Mouse (Mus musculus) midbrain, embryonic 16.5 days (tissue): ENCODE measurements around the gene Ube2n. TPM values are rescaled to one million over a fixed set of nuclear protein-coding genes. Genes with fewer than 3 reads are reported as not detected.

Source experiments
- ATAC-seq: fragments of 200-750 bp; cut with Nextera tagmentation; 2 replicates; pipeline ENCODE4 v1.8.0; 2017; ENCODE audit warnings: moderate TSS enrichment
- H3K27ac ChIP-seq: fragments of 300-500 bp; sonication (generic); 2 replicates; pipeline ENCODE4 v1.5.1; 2014; ENCODE audit warnings: mild to moderate bottlenecking, low read length, mixed read lengths
- H3K27me3 ChIP-seq: fragments of 300-500 bp; sonication (generic); 2 replicates; pipeline ENCODE4 v1.6.1; 2014; ENCODE audit warnings: low read depth, low read length, mixed read lengths; ENCODE audit not compliant: control insufficient read depth, insufficient read depth
- H3K36me3 ChIP-seq: fragments of 300-500 bp; sonication (generic); 2 replicates; pipeline ENCODE4 v1.6.1; 2014; ENCODE audit warnings: mild to moderate bottlenecking, low read length, moderate library complexity, mixed read lengths; ENCODE audit not compliant: control insufficient read depth, insufficient read depth
- H3K4me1 ChIP-seq: fragments of 300-500 bp; sonication (generic); 2 replicates; pipeline ENCODE4 v1.6.1; 2014; ENCODE audit warnings: mild to moderate bottlenecking, low read length, mixed read lengths; ENCODE audit not compliant: control insufficient read depth, insufficient read depth
- H3K4me2 ChIP-seq: fragments of 300-500 bp; sonication (generic); 2 replicates; pipeline ENCODE4 v1.6.1; 2014; ENCODE audit warnings: mild to moderate bottlenecking, low read length, mixed read lengths
- H3K4me3 ChIP-seq: fragments of 300-500 bp; sonication (generic); 2 replicates; pipeline ENCODE4 v1.5.1; 2014; ENCODE audit warnings: low read depth, mild to moderate bottlenecking, low read length, moderate library complexity, mixed read lengths
- H3K9ac ChIP-seq: fragments of 300-500 bp; sonication (generic); 2 replicates; pipeline ENCODE4 v1.6.1; 2014; ENCODE audit warnings: low read depth, low read length, mixed read lengths
- H3K9me3 ChIP-seq: fragments of 300-500 bp; sonication (generic); replicated peaks from 2 replicates; pipeline ENCODE4 v1.6.1; 2014; ENCODE audit warnings: mild to moderate bottlenecking, low read length, mixed read lengths; ENCODE audit not compliant: control insufficient read depth, poor library complexity, severe bottlenecking
- WGBS: fragments of 180-500 bp; shearing (Covaris S2); extraction: QIAGEN DNeasy Blood & Tissue Kit; methylation state at CpG from one replicate; pipeline ENCODE4 v1.1.7; 2014; 5-methylcytosine and 5-hydroxymethylcytosine counted together
- polyA plus RNA-seq: library from polyadenylated mRNA; unstranded; fragments of >200 nt; fragmentation: Nextera tagmentation; extraction: Ambion mirVana; gene quantifications from 2 replicates; pipeline ENCODE4 v1.2.1, GENCODE M21; 2015

Gene Ube2n
- polyA plus RNA-seq, 1 experiment from 2014 or later = 373 TPM

GRCm38 (mm10) chr10:95559426-95559825 lies 44.5 kb downstream of the Ube2n start:
- no peaks in the 10 kb centered on the region for H3K27me3 ChIP-seq
- no peaks in the 10 kb centered on the region for H3K9me3 ChIP-seq
- 85% methylated on average over 7 of the region's 7 CpGs for WGBS
- H3K27ac ChIP-seq = no peak overlapping the region
- no peak overlapping the region for H3K9ac ChIP-seq
- no peaks in the 10 kb centered on the region for H3K36me3 ChIP-seq
- ATAC-seq = no peak
- H3K4me3 ChIP-seq = no peak overlapping the region
- H3K4me2 ChIP-seq = no peak overlapping the region
- peaks cover 17% of the 10 kb centered on the region for H3K4me1 ChIP-seq

GRCm38 (mm10) chr10:95560394-95560983 lies 45.5 kb downstream of the Ube2n start:
- ATAC-seq = no peak
- Histone ChIP-seq H3K4me2 (no peak overlapping the region; the same call in 1 of the 2 replicates), H3K27ac (no peak overlapping the region), H3K4me1 (peaks cover 19% of the 10 kb centered on the region), H3K9ac (no peak overlapping the region), H3K36me3 (no peaks in the 10 kb centered on the region), H3K4me3 (no peak overlapping the region), H3K9me3 (no peaks in the 10 kb centered on the region), H3K27me3 (no peaks in the 10 kb centered on the region)
- 76% methylated on average over 9 of the region's 9 CpGs for WGBS

GRCm38 (mm10) chr10:95561616-95562015 lies 46.7 kb downstream of the Ube2n start:
- Histone ChIP-seq H3K9ac (no peak overlapping the region), H3K27ac (no peak overlapping the region), H3K27me3 (no peaks in the 10 kb centered on the region), H3K4me1 (peaks cover 19% of the 10 kb centered on the region), H3K9me3 (no peaks in the 10 kb centered on the region), H3K4me2 (peak overlapping the region; percentile 80), H3K4me3 (peak overlapping the region; percentile 66), H3K36me3 (no peaks in the 10 kb centered on the region)
- 42% methylated on average over 7 of the region's 7 CpGs for WGBS
- no peak for ATAC-seq

GRCm38 (mm10) chr10:95562395-95562794 lies 47.5 kb downstream of the Ube2n start:
- H3K27ac ChIP-seq = no peak overlapping the region
- peak overlapping the region; percentile 80 for H3K4me2 ChIP-seq
- H3K36me3 ChIP-seq = no peaks in the 10 kb centered on the region
- H3K4me1 ChIP-seq = peaks cover 19% of the 10 kb centered on the region
- H3K9ac ChIP-seq = peak overlapping the region; percentile 42
- H3K4me3 ChIP-seq = peak overlapping the region; percentile 66
- ATAC-seq = no peak
- H3K9me3 ChIP-seq = no peaks in the 10 kb centered on the region
- WGBS = 6% methylated on average over 8 of the region's 8 CpGs
- H3K27me3 ChIP-seq = no peaks in the 10 kb centered on the region

GRCm38 (mm10) chr10:95562859-95563841 lies 48.2 kb downstream of the Ube2n start:
- no peaks in the 10 kb centered on the region for H3K36me3 ChIP-seq
- peak overlapping the region; percentile 90 for H3K27ac ChIP-seq
- peaks cover 19% of the 10 kb centered on the region for H3K4me1 ChIP-seq
- peak overlapping the region; percentile 74 for H3K9ac ChIP-seq
- peak; percentile 78 for ATAC-seq
- no peaks in the 10 kb centered on the region for H3K9me3 ChIP-seq
- H3K4me2 ChIP-seq = peak overlapping the region; percentile 80
- under 1% methylated on average over 64 of the region's 65 CpGs for WGBS
- H3K4me3 ChIP-seq = peak overlapping the region; percentile 66
- no peaks in the 10 kb centered on the region for H3K27me3 ChIP-seq

- H3K4me3 ChIP-seq = peak within 1 kb of the TSS; percentile 66
- peak within 1 kb of the TSS; percentile 90 for H3K27ac ChIP-seq
- peak; percentile 94 for ATAC-seq
- H3K9me3 ChIP-seq = no peaks in the 10 kb centered on the region
- H3K4me2 ChIP-seq = peak within 1 kb of the TSS; percentile 80
- no peaks in the 10 kb centered on the region for H3K36me3 ChIP-seq
- peaks cover 19% of the 10 kb centered on the region for H3K4me1 ChIP-seq
- peak within 1 kb of the TSS; percentile 74 for H3K9ac ChIP-seq
- H3K27me3 ChIP-seq = no peaks in the 10 kb centered on the region
- WGBS = 1% methylated on average over 48 of the region's 97 CpGs
Observed at GRCm38 (mm10) chr10:95563851-95564845, 49.2 kb downstream of the Ube2n start, which contains the start of gene Nudt4. Gene Nudt4 (minus strand): TSS chr10:95564146.

GRCm38 (mm10) chr10:95565156-95565854 lies 50.4 kb downstream of the Ube2n start:
- Histone ChIP-seq H3K27me3 (no peaks in the 10 kb centered on the region), H3K36me3 (no peaks in the 10 kb centered on the region), H3K27ac (no peak overlapping the region), H3K4me3 (no peak overlapping the region), H3K9me3 (no peaks in the 10 kb centered on the region), H3K4me2 (no peak overlapping the region), H3K9ac (no peak overlapping the region), H3K4me1 (peaks cover 17% of the 10 kb centered on the region)
- WGBS = 34% methylated on average over 14 of the region's 14 CpGs
- no peak for ATAC-seq

- WGBS = 91% methylated on average over 3 of the region's 3 CpGs
Observed at GRCm38 (mm10) chr10:95566786-95567185, 51.8 kb downstream of the Ube2n start.

More at GRCm38 (mm10) chr10:95566786-95567185, 51.8 kb downstream of the Ube2n start:
- Histone ChIP-seq H3K36me3 (no peaks in the 10 kb centered on the region), H3K4me3 (no peak overlapping the region), H3K4me1 (peaks cover 9% of the 10 kb centered on the region; the same call in 1 of the 2 replicates), H3K9ac (no peak overlapping the region), H3K27ac (no peak overlapping the region), H3K9me3 (no peaks in the 10 kb centered on the region), H3K4me2 (no peak overlapping the region), H3K27me3 (no peaks in the 10 kb centered on the region)
- ATAC-seq = no peak
